Mouse (Mus musculus) hindbrain, embryonic 16.5 days (tissue): ENCODE results near the gene Gngt1. TPM values are rescaled to one million over a fixed set of nuclear protein-coding genes. Genes with fewer than 3 reads are reported as not detected.

ENCODE experiments used
- ATAC-seq: fragments of 200-750 bp; cut with Nextera tagmentation; 2 replicates; pipeline ENCODE4 v1.8.0; 2017; ENCODE audit warnings: moderate TSS enrichment, moderate library complexity
- H3K27ac ChIP-seq: fragments of 300-500 bp; sonication (generic); 2 replicates; pipeline ENCODE4 v1.5.1; 2014; ENCODE audit warnings: low read depth, mild to moderate bottlenecking, control low read depth, low read length, moderate library complexity
- H3K27me3 ChIP-seq: fragments of 300-500 bp; sonication (generic); replicated peaks from 2 replicates; pipeline ENCODE4 v1.6.1; 2014; ENCODE audit warnings: low read length; ENCODE audit not compliant: control insufficient read depth, insufficient read depth
- H3K36me3 ChIP-seq: fragments of 300-500 bp; sonication (generic); 2 replicates; pipeline ENCODE4 v1.6.1; 2014; ENCODE audit warnings: mild to moderate bottlenecking, low read length, moderate library complexity, mixed read lengths; ENCODE audit not compliant: control insufficient read depth, insufficient read depth
- H3K4me1 ChIP-seq: fragments of 300-500 bp; sonication (generic); 2 replicates; pipeline ENCODE4 v1.6.1; 2014; ENCODE audit warnings: low read depth, low read length; ENCODE audit not compliant: control insufficient read depth, insufficient read depth
- H3K4me2 ChIP-seq: fragments of 300-500 bp; sonication (generic); 2 replicates; pipeline ENCODE4 v1.6.1; 2014; ENCODE audit warnings: mild to moderate bottlenecking, low read length, control low read depth, moderate library complexity
- H3K4me3 ChIP-seq: fragments of 300-500 bp; sonication (generic); 2 replicates; pipeline ENCODE4 v1.5.1; 2014; ENCODE audit warnings: mild to moderate bottlenecking, low read length, control low read depth, moderate library complexity
- H3K9ac ChIP-seq: fragments of 300-500 bp; sonication (generic); 2 replicates; pipeline ENCODE4 v1.6.1; 2014; ENCODE audit warnings: low read depth, mild to moderate bottlenecking, control low read depth, low read length, moderate library complexity
- H3K9me3 ChIP-seq: fragments of 300-500 bp; sonication (generic); 2 replicates; pipeline ENCODE4 v1.6.1; 2014; ENCODE audit warnings: mild to moderate bottlenecking, low read length, moderate library complexity; ENCODE audit not compliant: control insufficient read depth
- WGBS: fragments of 180-500 bp; shearing (Covaris S2); extraction: QIAGEN DNeasy Blood & Tissue Kit; methylation state at CpG from one replicate; pipeline ENCODE4 v1.1.7; 2014; 5-methylcytosine and 5-hydroxymethylcytosine counted together
- polyA plus RNA-seq: library from polyadenylated mRNA; unstranded; fragments of >200 nt; fragmentation: Nextera tagmentation; extraction: Ambion mirVana; gene quantifications from 2 replicates; pipeline ENCODE4 v1.2.1, GENCODE M21; 2015

Gngt1 gene
- not detected in 2 replicates for polyA plus RNA-seq

GRCm38 (mm10) chr6:3993492-3993891, at the start of gene Gngt1:
TSS of gene Gngt1 (plus strand) at chr6:3993792.
- ATAC-seq = no peak
- H3K9me3 ChIP-seq = no peaks in the 10 kb centered on the region
- H3K36me3 ChIP-seq = no peaks in the 10 kb centered on the region
- H3K27me3 ChIP-seq = no peaks in the 10 kb centered on the region
- 92% methylated on average over 6 of the region's 6 CpGs for WGBS
- no peak within 1 kb of the TSS for H3K4me3 ChIP-seq
- no peak within 1 kb of the TSS for H3K9ac ChIP-seq
- no peak within 1 kb of the TSS for H3K27ac ChIP-seq
- no peak within 1 kb of the TSS for H3K4me2 ChIP-seq
- no peaks in the 10 kb centered on the region for H3K4me1 ChIP-seq

DNA sequence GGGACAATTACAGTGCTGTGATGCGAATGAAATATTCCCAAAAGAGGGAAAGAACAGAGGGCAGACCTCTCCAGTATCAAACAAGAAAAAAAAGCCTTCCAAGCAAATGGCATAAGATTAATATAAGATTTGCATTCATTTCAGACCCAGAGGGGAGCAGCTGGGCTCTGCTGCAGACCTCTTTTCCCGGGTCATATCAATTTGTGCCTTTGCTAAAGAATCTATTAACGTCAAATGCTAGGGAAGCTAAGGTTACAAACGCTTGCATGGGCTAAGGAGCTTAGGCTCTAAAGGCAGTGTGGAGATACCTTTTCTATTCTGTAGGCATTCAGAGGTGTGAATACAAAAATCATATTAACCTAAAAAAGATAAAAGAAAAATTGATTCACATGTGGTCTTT, 38.6 kb upstream of the Gngt1 start:
- Histone ChIP-seq H3K9ac (no peak overlapping the region), H3K36me3 (no peaks in the 10 kb centered on the region), H3K27ac (no peak overlapping the region), H3K4me1 (no peaks in the 10 kb centered on the region), H3K9me3 (no peaks in the 10 kb centered on the region), H3K27me3 (no peaks in the 10 kb centered on the region), H3K4me2 (no peak overlapping the region), H3K4me3 (no peak overlapping the region)
- ATAC-seq = no peak
- whole genome bisulfite sequencing = 38% methylated on average over 4 of the region's 4 CpGs

- no peak for ATAC-seq
- no peaks in the 10 kb centered on the region for H3K27me3 ChIP-seq
- no peaks in the 10 kb centered on the region for H3K36me3 ChIP-seq
- H3K9ac ChIP-seq = no peak overlapping the region
- H3K4me1 ChIP-seq = no peaks in the 10 kb centered on the region
- peak overlapping the region; percentile 44 for H3K4me2 ChIP-seq
- no peak overlapping the region for H3K27ac ChIP-seq
- WGBS = 37% methylated on average over 31 of the region's 31 CpGs
- H3K4me3 ChIP-seq = peak overlapping the region; percentile 21
- H3K9me3 ChIP-seq = no peaks in the 10 kb centered on the region
Measured at GRCm38 (mm10) chr6:3967676-3968626, 25.6 kb upstream of the Gngt1 start.

GRCm38 (mm10) chr6:3973679-3974078, 19.9 kb upstream of the Gngt1 start:
- 69% methylated on average over 1 of the region's 1 CpGs for WGBS
- H3K4me2 ChIP-seq = no peak overlapping the region
- no peak overlapping the region for H3K9ac ChIP-seq
- H3K9me3 ChIP-seq = no peaks in the 10 kb centered on the region
- ATAC-seq = no peak
- H3K27me3 ChIP-seq = no peaks in the 10 kb centered on the region
- no peaks in the 10 kb centered on the region for H3K4me1 ChIP-seq
- no peak overlapping the region for H3K27ac ChIP-seq
- no peak overlapping the region for H3K4me3 ChIP-seq
- H3K36me3 ChIP-seq = no peaks in the 10 kb centered on the region

- H3K9ac ChIP-seq = no peak overlapping the region
- WGBS = 91% methylated on average over 5 of the region's 5 CpGs
- H3K4me2 ChIP-seq = no peak overlapping the region
- H3K9me3 ChIP-seq = no peaks in the 10 kb centered on the region
- no peak overlapping the region for H3K27ac ChIP-seq
- H3K36me3 ChIP-seq = no peaks in the 10 kb centered on the region
- no peak overlapping the region for H3K4me3 ChIP-seq
- no peak for ATAC-seq
- H3K27me3 ChIP-seq = no peaks in the 10 kb centered on the region
- no peaks in the 10 kb centered on the region for H3K4me1 ChIP-seq
Measured at GRCm38 (mm10) chr6:3982661-3983284, 10.8 kb upstream of the Gngt1 start.

- 79% methylated on average over 3 of the region's 3 CpGs for WGBS
Measured at GRCm38 (mm10) chr6:3988750-3989149, 4.8 kb upstream of the Gngt1 start, which contains the start of gene Tfpi2. TSS of gene Tfpi2 (minus strand) at chr6:3988919.

DNA sequence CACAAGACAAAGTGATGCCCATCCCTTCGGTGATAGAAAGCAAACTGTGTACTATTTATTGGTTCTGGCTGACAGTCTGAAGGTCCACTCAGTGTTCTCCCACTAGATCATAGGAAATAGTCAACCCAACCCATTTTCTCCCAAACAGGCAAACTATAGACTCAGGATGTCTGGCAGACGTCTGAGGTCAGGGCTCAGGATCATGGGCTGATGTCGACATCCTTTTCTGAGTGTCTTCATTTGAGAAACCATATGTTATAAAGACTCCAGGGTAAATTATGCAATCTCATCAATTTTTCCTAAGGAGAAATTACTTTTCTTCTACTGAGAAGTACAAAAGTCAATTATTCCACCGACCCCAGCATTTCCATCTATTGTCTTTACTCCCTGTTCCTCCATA, 4.5 kb downstream of the Gngt1 start:
- H3K4me2 ChIP-seq = no peak overlapping the region
- no peak overlapping the region for H3K4me3 ChIP-seq
- H3K36me3 ChIP-seq = no peaks in the 10 kb centered on the region
- H3K9ac ChIP-seq = no peak overlapping the region
- WGBS = 79% methylated on average over 4 of the region's 4 CpGs
- H3K9me3 ChIP-seq = no peaks in the 10 kb centered on the region
- no peak overlapping the region for H3K27ac ChIP-seq
- ATAC-seq = no peak
- no peaks in the 10 kb centered on the region; the same call in 1 of the 2 replicates for H3K27me3 ChIP-seq
- no peaks in the 10 kb centered on the region for H3K4me1 ChIP-seq

More at GRCm38 (mm10) chr6:3988750-3989149, 4.8 kb upstream of the Gngt1 start, which contains the start of gene Tfpi2:
- H3K4me2 ChIP-seq = no peak within 1 kb of the TSS
- no peaks in the 10 kb centered on the region for H3K36me3 ChIP-seq
- no peaks in the 10 kb centered on the region for H3K27me3 ChIP-seq
- no peak within 1 kb of the TSS for H3K4me3 ChIP-seq
- no peaks in the 10 kb centered on the region for H3K4me1 ChIP-seq
- no peaks in the 10 kb centered on the region for H3K9me3 ChIP-seq
- no peak for ATAC-seq
- H3K9ac ChIP-seq = no peak within 1 kb of the TSS
- H3K27ac ChIP-seq = no peak within 1 kb of the TSS

DNA sequence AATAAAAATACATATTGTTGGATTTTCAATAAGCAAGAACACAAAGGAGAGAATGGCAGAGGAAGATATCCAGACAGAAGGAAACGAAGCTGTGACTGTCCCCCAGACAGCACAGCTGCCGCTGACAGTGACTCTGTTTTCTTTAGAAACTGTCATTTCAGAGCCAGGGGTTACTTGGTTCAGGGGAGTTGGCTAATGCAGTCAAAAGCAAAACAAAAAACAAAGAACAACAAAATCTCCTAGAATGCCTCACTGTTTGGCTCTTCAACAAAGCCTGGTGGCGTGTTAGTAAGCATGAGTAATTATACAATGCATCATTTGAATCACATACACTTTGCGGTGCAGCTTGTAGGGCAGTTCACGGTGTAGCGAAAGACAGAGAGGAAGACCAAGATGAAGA, 5.7 kb downstream of the Gngt1 start:
- no peak overlapping the region for H3K9ac ChIP-seq
- H3K27ac ChIP-seq = no peak overlapping the region
- ATAC-seq = no peak
- no peaks in the 10 kb centered on the region; the same call in 1 of the 2 replicates for H3K27me3 ChIP-seq
- H3K36me3 ChIP-seq = no peaks in the 10 kb centered on the region
- WGBS = 49% methylated on average over 6 of the region's 6 CpGs
- H3K9me3 ChIP-seq = no peaks in the 10 kb centered on the region
- H3K4me1 ChIP-seq = no peaks in the 10 kb centered on the region
- H3K4me2 ChIP-seq = peak overlapping the region; percentile 10; the same call in 1 of the 2 replicates
- H3K4me3 ChIP-seq = no peak overlapping the region

DNA sequence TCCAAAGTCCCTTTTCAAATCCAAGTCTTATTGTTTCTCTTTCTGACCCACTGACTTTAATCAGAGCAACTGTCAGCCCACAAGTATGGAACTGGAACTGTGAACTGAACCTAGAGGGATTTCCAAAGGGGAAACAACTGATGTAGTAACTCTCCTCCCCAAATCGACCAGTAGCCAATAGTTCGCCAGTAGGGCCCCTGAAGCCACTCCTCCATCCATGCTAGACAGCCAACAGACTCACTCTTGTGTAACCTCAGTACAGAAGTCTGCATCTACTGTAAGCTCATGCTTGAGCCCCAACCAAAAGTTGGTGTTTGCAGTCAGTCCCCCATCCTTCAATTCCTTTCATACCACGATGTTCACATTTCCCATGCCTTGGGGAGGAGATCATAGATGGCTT, 7.1 kb downstream of the Gngt1 start:
- WGBS = 71% methylated on average over 3 of the region's 3 CpGs
- H3K27me3 ChIP-seq = no peaks in the 10 kb centered on the region; the same call in 1 of the 2 replicates
- no peak for ATAC-seq

More for the DNA sequence above, 7.1 kb downstream of the Gngt1 start:
- Histone ChIP-seq H3K4me1 (no peaks in the 10 kb centered on the region), H3K9ac (no peak overlapping the region), H3K36me3 (no peaks in the 10 kb centered on the region), H3K4me3 (no peak overlapping the region), H3K27ac (no peak overlapping the region), H3K9me3 (no peaks in the 10 kb centered on the region), H3K4me2 (no peak overlapping the region)
